Mouse (Mus musculus) cerebellum, adult 2 months (tissue): Measurements from ENCODE around the gene Gmppb. TPM values are rescaled to one million over a fixed set of nuclear protein-coding genes. Genes with fewer than 3 reads are reported as not detected.

ENCODE experiments used
- DNase-seq, 2 experiments: peaks; one replicate each; pipeline ENCODE4 v3.0.0; 2021
- H3K27ac ChIP-seq: fragments of 200-500 bp; 2 replicates; pipeline ENCODE4 v1.5.1; 2012; ENCODE audit warnings: low read length, control low read depth, inconsistent platforms; ENCODE audit not compliant: insufficient read depth
- H3K27me3 ChIP-seq: fragments of 200-500 bp; 2 replicates; pipeline ENCODE4 v1.6.1; 2012; ENCODE audit warnings: inconsistent platforms, mild to moderate bottlenecking, low read length, moderate library complexity; ENCODE audit not compliant: control insufficient read depth, insufficient read depth
- H3K4me1 ChIP-seq: fragments of 200-500 bp; 2 replicates; pipeline ENCODE4 v1.6.1; 2011; ENCODE audit warnings: low read length; ENCODE audit not compliant: control insufficient read depth, insufficient read depth
- H3K4me3 ChIP-seq: fragments of 200-500 bp; replicated peaks from 2 replicates; pipeline ENCODE3; 2011; ENCODE audit warnings: mild to moderate bottlenecking, low read depth, low read length, control low read depth; ENCODE audit not compliant: insufficient read depth
- CTCF ChIP-seq: fragments of 200-500 bp; IDR thresholded peaks from 2 replicates; pipeline ENCODE4 v1.5.1; 2011; ENCODE audit warnings: low read depth, mild to moderate bottlenecking, control low read depth, low read length, moderate library complexity, borderline replicate concordance; ENCODE audit not compliant: insufficient read depth
- POLR2A ChIP-seq: fragments of 200-500 bp; IDR thresholded peaks from 2 replicates; pipeline ENCODE4 v1.6.1; 2011; ENCODE audit warnings: low read length, control low read depth, borderline replicate concordance; ENCODE audit not compliant: insufficient read depth
- WGBS: fragments of 180-500 bp; shearing (Covaris S2); methylation state at CpG from one replicate; pipeline ENCODE4 v1.1.7; 2018; 5-methylcytosine and 5-hydroxymethylcytosine counted together
- polyA plus RNA-seq: library from polyadenylated mRNA; depleted of rRNA; stranded (reverse); fragments of >200 nt; gene quantifications from 2 replicates; pipeline ENCODE4 v1.2.3, GENCODE M21; 2012; rRNA removed

Gmppb gene
- polyA plus RNA-seq, 1 experiment = 16.5 TPM

- Histone ChIP-seq H3K27me3 (no peaks in the 10 kb centered on the region), H3K4me3 (no peak overlapping the region), H3K27ac (no peak overlapping the region), H3K4me1 (no peaks in the 10 kb centered on the region; the same call in 1 of the 2 replicates)
- TF ChIP-seq CTCF = no peak
- TF ChIP-seq POLR2A = no peak
- whole genome bisulfite sequencing = 96% methylated on average over 7 of the region's 7 CpGs
- no peak for DNase-seq
These were observed 41.6 kb downstream of the Gmppb start for GRCm38 (mm10) chr9:108090611-108091120.

DNA sequence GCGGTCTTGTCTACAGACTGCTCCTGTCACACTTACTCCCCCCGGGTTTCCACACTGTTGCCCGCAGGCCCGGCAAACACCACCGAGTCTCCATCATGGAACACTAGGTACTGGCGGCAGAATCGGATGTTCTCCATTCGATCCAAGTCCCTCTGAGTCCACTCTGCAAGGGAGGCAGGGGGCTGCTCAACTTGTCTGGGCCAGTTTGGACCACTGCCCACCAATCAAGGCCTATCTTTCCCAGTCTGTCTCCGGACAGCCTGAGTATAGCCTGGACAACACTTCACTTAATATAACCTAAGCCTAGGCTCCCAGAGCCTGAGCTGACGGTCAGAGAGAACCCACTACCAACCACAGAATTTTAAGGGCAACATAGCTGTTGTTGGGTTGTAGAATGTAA lies 44.5 kb downstream of the Gmppb start:
- peaks cover 11% of the 10 kb centered on the region for H3K4me1 ChIP-seq
- TF ChIP-seq CTCF = no peak
- no peak for TF ChIP-seq POLR2A
- no peaks in the 10 kb centered on the region for H3K27me3 ChIP-seq
- H3K27ac ChIP-seq = 0 out of 2 replicates have a peak overlapping the region, but pooled peaks have one; percentile 40
- 27% methylated on average over 10 of the region's 10 CpGs for WGBS
- H3K4me3 ChIP-seq = peak overlapping the region; percentile 61
- DNase-seq = peak in 1 of 2 experiments; percentile 42

DNA sequence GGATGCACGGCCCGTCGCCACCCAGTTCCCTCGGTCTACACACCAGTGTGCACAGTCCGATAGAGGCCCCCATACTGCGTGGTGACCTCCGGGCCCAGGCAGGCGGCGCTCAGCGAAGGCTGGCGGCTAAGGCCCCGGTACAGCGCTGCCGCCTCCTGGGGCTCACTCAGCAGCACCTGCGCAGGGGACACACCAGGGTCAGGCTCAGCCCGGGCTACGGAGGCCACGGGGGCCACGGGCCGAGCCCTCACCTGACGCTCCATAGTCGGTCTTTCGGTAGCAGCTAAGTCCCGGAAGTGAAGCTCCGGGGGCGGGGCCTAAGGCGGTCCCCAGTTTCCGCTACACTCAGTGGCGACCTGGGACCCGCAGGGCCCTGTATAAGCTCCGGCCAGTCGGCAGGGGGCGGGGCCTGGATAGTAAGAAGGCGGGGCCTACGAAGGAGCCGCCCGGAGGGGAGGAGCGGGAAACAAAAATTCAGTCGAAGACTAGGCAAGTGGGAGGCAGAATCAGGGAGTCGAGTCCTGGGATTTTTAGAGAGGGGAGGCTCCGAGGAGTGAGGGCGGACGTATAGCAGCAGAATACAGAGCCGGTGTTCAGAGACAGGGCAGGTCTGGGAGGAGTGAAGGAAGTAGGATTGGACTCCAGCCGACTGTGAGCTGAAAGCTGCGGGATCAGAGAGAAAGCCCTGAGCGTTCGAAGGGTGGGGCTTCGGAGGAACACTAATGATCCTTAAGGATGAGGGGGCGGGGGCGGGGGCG lies 45.3 kb downstream of the Gmppb start, which contains the start of gene Apeh:
Apeh (minus strand) TSS at position 423 of the 758 bp plus-strand sequence.
- Histone ChIP-seq H3K4me1 (peaks cover 15% of the 10 kb centered on the region), H3K4me3 (peak within 1 kb of the TSS; percentile 61), H3K27me3 (no peaks in the 10 kb centered on the region), H3K27ac (peak within 1 kb of the TSS; percentile 68)
- TF ChIP-seq CTCF (no peak), POLR2A (no peak)
- WGBS = under 1% methylated on average over 52 of the region's 52 CpGs
- peak; percentile 92 to 93 for DNase-seq

GRCm38 (mm10) chr9:108094998-108095411 lies 46.0 kb downstream of the Gmppb start:
- TF ChIP-seq CTCF = no peak
- Histone ChIP-seq H3K4me3 (peak overlapping the region; percentile 61), H3K27me3 (no peaks in the 10 kb centered on the region), H3K4me1 (peaks cover 22% of the 10 kb centered on the region), H3K27ac (peak overlapping the region; percentile 23; the same call in 1 of the 2 replicates)
- WGBS = under 1% methylated on average over 16 of the region's 16 CpGs
- DNase-seq = peak in 1 of 2 experiments; percentile 62

DNA sequence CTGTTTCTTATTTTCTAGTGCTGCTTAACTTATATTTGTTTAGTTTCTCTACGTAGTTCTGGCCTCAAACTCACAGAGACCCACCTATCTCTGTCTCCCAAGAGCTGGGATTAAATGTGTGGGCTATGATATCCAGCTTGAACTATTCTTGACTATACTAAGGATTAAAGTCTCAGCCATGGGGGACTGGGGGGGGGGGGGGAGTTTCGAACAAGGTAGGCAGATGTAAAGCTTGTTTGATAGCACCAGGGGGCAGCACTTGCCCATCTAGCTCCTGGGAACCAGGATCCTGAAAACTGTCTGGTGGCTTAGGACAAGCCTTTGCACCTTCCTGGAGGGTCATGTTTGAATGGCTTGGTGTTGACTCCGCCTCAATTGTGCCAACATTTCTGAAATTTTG lies 46.5 kb downstream of the Gmppb start:
- no peak overlapping the region for H3K4me3 ChIP-seq
- WGBS = 12% methylated on average over 3 of the region's 3 CpGs
- H3K27ac ChIP-seq = no peak overlapping the region; the same call in 1 of the 2 replicates
- peaks cover 22% of the 10 kb centered on the region for H3K4me1 ChIP-seq
- no peak for TF ChIP-seq POLR2A
- peak; percentile 83 for TF ChIP-seq CTCF
- no peaks in the 10 kb centered on the region for H3K27me3 ChIP-seq
- peak; percentile 71 to 78 for DNase-seq

GRCm38 (mm10) chr9:108095949-108096712 lies 47.1 kb downstream of the Gmppb start:
- no peak overlapping the region; the same call in 1 of the 2 replicates for H3K27ac ChIP-seq
- no peaks in the 10 kb centered on the region for H3K27me3 ChIP-seq
- no peak overlapping the region for H3K4me3 ChIP-seq
- TF ChIP-seq CTCF (no peak), POLR2A (no peak)
- WGBS = 52% methylated on average over 10 of the region's 10 CpGs
- peaks cover 26% of the 10 kb centered on the region for H3K4me1 ChIP-seq
- DNase-seq = no peak

GRCm38 (mm10) chr9:108099619-108100018 lies 50.6 kb downstream of the Gmppb start:
- Histone ChIP-seq H3K4me3 (no peak overlapping the region), H3K4me1 (peaks cover 49% of the 10 kb centered on the region), H3K27me3 (no peaks in the 10 kb centered on the region), H3K27ac (peak overlapping the region; percentile 74)
- TF ChIP-seq POLR2A (no peak), CTCF (no peak)
- peak; percentile 64 to 66 for DNase-seq
- WGBS = 17% methylated on average over 8 of the region's 8 CpGs

Other genes starting within 250 kb of the Gmppb start
- gene Rbm6, start 176.0 kb upstream of the Gmppb start, polyA plus RNA-seq = 64.5 and 66.4 TPM in 2 replicates
- 32.4 and 34.4 TPM in 2 replicates for gene Mon1a, start 161.1 kb upstream of the Gmppb start, polyA plus RNA-seq
- 0.71 and 1.0 TPM in 2 replicates for gene Mst1r, start 142.4 kb upstream of the Gmppb start, polyA plus RNA-seq
- gene Actl11, start 120.8 kb upstream of the Gmppb start, polyA plus RNA-seq = not detected in 2 replicates
- gene Camkv, start 113.6 kb upstream of the Gmppb start, polyA plus RNA-seq = 20.2 and 25.1 TPM in 2 replicates
- gene Traip, start 99.1 kb upstream of the Gmppb start, polyA plus RNA-seq = 1.5 and 2.2 TPM in 2 replicates
- gene Uba7, start 73.7 kb upstream of the Gmppb start, polyA plus RNA-seq = 8.0 and 10.0 TPM in 2 replicates
- 0.20 and 0.38 TPM in 2 replicates for gene Gm20661, start 66.2 kb upstream of the Gmppb start, polyA plus RNA-seq
- gene Inka1, start 63.4 kb upstream of the Gmppb start, polyA plus RNA-seq = 4.1 and 5.7 TPM in 2 replicates
- 2.2 and 4.1 TPM in 2 replicates for gene Cdhr4, start 56.7 kb upstream of the Gmppb start, polyA plus RNA-seq
- gene Gm20662, start 52.9 kb upstream of the Gmppb start, polyA plus RNA-seq = 6.3 and 6.9 TPM in 2 replicates
- gene Ip6k1, start 46.7 kb upstream of the Gmppb start, polyA plus RNA-seq = 191 and 245 TPM in 2 replicates
- gene Amigo3, start 3.9 kb downstream of the Gmppb start, polyA plus RNA-seq = 2.7 TPM in 2 replicates
- gene Mst1, start 31.2 kb downstream of the Gmppb start, polyA plus RNA-seq = 0.13 TPM in 1 of 2 replicates, not detected in the other
- 184 and 213 TPM in 2 replicates for gene Rnf123, start 34.1 kb downstream of the Gmppb start, polyA plus RNA-seq
- 69.6 and 83.5 TPM in 2 replicates for gene Apeh, start 45.4 kb downstream of the Gmppb start, polyA plus RNA-seq
- gene Bsn, start 141.1 kb downstream of the Gmppb start, polyA plus RNA-seq = 70.0 and 77.6 TPM in 2 replicates
- 33.8 and 38.6 TPM in 2 replicates for gene Dag1, start 214.7 kb downstream of the Gmppb start, polyA plus RNA-seq
- 94.1 and 97.5 TPM in 2 replicates for gene Nicn1, start 241.2 kb downstream of the Gmppb start, polyA plus RNA-seq
- 63.2 and 64.2 TPM in 2 replicates for gene Amt, start 247.6 kb downstream of the Gmppb start, polyA plus RNA-seq